Mouse (Mus musculus): ENCODE results near the gene Rbm33. TPM values are rescaled to one million over a fixed set of nuclear protein-coding genes. Genes with fewer than 3 reads are reported as not detected.

Gene Rbm33
- polyA plus RNA-seq, 1 experiment from 2014 or later = 6.8 TPM

DNA sequence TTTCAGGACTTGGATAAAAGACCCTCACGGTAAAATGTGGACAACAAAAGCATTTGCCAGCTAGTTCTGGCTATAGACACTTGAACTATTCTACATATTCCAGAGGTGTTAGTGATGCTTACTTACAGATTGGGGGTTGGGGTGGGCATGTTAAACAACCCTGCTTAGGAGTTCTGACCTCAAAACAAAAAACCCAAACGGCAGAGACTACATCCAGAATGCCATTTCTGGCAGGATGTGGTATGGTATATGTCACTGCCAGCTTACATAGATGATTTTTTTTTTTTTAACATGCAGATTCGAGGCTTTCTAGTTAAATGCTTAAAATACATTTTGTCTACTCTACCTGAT, 971 bp downstream of the Rbm33 start:
- H3K9ac ChIP-seq (ENCODE audit: low read length) = peak overlapping the region; percentile 100
- no peak for ATAC-seq (ENCODE audit: insufficient read depth, low FRiP score)
- 0% methylated on average over 3 of the region's 3 CpGs for WGBS
- H3K27ac ChIP-seq (ENCODE audit: low read length) = no peak overlapping the region
- H3K4me1 ChIP-seq (ENCODE audit: control insufficient read depth, insufficient read depth, low read length) = peaks cover 19% of the 10 kb centered on the region
- H3K27me3 ChIP-seq (ENCODE audit: control insufficient read depth, insufficient read depth, low read length) = no peaks in the 10 kb centered on the region
- no peaks in the 10 kb centered on the region for H3K36me3 ChIP-seq (ENCODE audit: control insufficient read depth, insufficient read depth, low read length)
- peak overlapping the region; percentile 91 for H3K4me3 ChIP-seq (replicated peaks; ENCODE audit: low read length)
- peak overlapping the region; percentile 70 for H3K4me2 ChIP-seq (ENCODE audit: low read depth, low read length)
- H3K9me3 ChIP-seq (replicated peaks; ENCODE audit: control insufficient read depth, low read length) = no peaks in the 10 kb centered on the region

DNA sequence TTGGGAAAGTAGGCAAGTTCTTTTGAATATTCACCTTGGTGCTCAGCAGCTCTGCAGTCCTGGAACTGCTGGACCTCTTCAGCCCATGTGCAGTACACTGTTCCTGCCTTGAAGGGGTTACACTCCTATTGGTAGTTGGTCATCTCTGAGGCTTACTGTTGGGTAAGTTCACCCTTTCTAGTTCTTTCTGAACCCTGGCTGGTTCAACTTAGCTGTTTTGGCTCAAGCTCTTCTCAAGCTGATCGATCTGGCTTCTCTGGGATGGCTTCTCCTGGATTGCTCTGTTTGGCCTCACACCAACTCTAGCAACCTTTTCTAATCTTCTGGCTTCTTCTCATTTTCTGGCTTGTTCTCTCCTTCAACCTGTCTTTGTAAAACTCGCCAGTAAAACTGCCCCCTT, 1.8 kb downstream of the Rbm33 start:
- no peak for ATAC-seq (ENCODE audit: insufficient read depth, low FRiP score)
- Histone ChIP-seq H3K4me2 (ENCODE audit: low read depth, low read length) (peak overlapping the region; percentile 70), H3K36me3 (ENCODE audit: control insufficient read depth, insufficient read depth, low read length) (no peaks in the 10 kb centered on the region), H3K27ac (ENCODE audit: low read length) (no peak overlapping the region), H3K9ac (ENCODE audit: low read length) (peak overlapping the region; percentile 32), H3K9me3 (replicated peaks; ENCODE audit: control insufficient read depth, low read length) (no peaks in the 10 kb centered on the region), H3K4me3 (replicated peaks; ENCODE audit: low read length) (peak overlapping the region; percentile 26; the same call in 1 of the 2 replicates), H3K4me1 (ENCODE audit: control insufficient read depth, insufficient read depth, low read length) (peaks cover 19% of the 10 kb centered on the region), H3K27me3 (ENCODE audit: control insufficient read depth, insufficient read depth, low read length) (no peaks in the 10 kb centered on the region)
- WGBS = 59% methylated on average over 2 of the region's 2 CpGs

DNA sequence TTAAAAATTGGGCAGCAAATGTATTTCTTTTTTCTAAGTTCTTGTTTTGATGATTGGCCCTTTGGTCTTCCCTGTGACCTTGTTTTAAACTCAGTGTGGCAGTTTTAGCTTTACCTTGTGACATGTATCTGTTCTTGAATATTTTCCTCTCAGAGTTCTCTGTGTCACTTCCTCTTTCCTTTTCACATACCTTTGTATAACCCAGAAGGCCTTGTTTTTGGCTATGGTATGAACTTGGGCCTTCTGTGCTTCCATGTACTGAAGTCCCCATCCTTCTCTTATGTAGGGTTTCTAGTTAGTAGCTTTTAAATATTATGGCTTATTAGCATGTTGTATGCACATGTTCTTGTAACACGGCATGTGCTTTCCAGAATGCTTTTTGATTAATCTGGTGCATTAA, 4.8 kb downstream of the Rbm33 start:
- H3K27me3 ChIP-seq (ENCODE audit: control insufficient read depth, insufficient read depth, low read length) = no peaks in the 10 kb centered on the region
- no peaks in the 10 kb centered on the region for H3K9me3 ChIP-seq (replicated peaks; ENCODE audit: control insufficient read depth, low read length)
- no peak for ATAC-seq (ENCODE audit: insufficient read depth, low FRiP score)
- no peak overlapping the region for H3K4me3 ChIP-seq (replicated peaks; ENCODE audit: low read length)
- no peak overlapping the region for H3K9ac ChIP-seq (ENCODE audit: low read length)
- H3K4me2 ChIP-seq (ENCODE audit: low read depth, low read length) = no peak overlapping the region
- H3K36me3 ChIP-seq (ENCODE audit: control insufficient read depth, insufficient read depth, low read length) = no peaks in the 10 kb centered on the region
- WGBS = 92% methylated on average over 1 of the region's 1 CpGs
- H3K27ac ChIP-seq (ENCODE audit: low read length) = no peak overlapping the region
- peaks cover 19% of the 10 kb centered on the region for H3K4me1 ChIP-seq (ENCODE audit: control insufficient read depth, insufficient read depth, low read length)

DNA sequence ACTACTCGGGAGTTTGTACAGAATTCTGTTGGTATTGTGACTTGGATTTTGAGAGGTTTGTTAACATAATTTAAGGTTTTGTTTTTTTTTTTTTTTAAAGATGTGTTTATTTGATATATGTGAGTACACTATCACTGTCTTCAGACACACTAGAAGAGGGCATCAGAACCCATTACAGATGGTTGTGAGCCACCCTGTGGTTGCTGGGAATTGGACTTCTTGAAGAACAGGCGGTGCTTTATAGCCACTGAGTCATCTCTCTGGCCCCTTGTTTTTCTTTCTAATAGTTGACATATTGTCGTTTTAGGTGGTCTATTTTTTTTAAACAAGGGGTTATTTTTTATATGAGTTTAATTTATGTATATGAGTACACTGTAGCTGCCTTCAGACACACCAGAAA, 5.3 kb downstream of the Rbm33 start:
- Histone ChIP-seq H3K4me1 (ENCODE audit: control insufficient read depth, insufficient read depth, low read length) (peaks cover 19% of the 10 kb centered on the region), H3K27ac (ENCODE audit: low read length) (no peak overlapping the region), H3K9ac (ENCODE audit: low read length) (no peak overlapping the region), H3K9me3 (replicated peaks; ENCODE audit: control insufficient read depth, low read length) (no peaks in the 10 kb centered on the region), H3K4me2 (ENCODE audit: low read depth, low read length) (no peak overlapping the region), H3K36me3 (ENCODE audit: control insufficient read depth, insufficient read depth, low read length) (no peaks in the 10 kb centered on the region), H3K27me3 (ENCODE audit: control insufficient read depth, insufficient read depth, low read length) (no peaks in the 10 kb centered on the region), H3K4me3 (replicated peaks; ENCODE audit: low read length) (no peak overlapping the region)
- no peak for ATAC-seq (ENCODE audit: insufficient read depth, low FRiP score)
- WGBS = 85% methylated on average over 3 of the region's 3 CpGs

DNA sequence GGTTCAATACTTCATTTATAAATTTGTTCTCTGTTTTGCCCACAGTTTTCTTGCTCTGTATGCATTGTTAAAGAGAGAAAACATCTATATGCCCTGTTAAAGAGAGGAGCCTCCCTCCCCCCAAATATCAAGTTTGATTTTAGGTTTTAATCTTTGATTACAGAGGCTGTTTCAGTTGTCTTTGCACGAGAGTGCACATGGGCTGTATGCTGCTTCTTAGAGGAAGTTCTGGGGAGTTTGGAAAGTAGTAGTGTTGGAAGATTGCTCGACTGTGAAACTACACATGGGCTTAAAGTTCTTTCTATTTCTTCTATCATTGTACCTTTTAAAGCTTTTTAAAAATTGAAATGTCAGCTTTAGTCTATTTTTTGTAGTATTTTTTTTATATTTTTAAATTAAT, 6.9 kb downstream of the Rbm33 start:
- H3K4me3 ChIP-seq (replicated peaks; ENCODE audit: low read length) = no peak overlapping the region
- no peaks in the 10 kb centered on the region for H3K36me3 ChIP-seq (ENCODE audit: control insufficient read depth, insufficient read depth, low read length)
- no peaks in the 10 kb centered on the region for H3K27me3 ChIP-seq (ENCODE audit: control insufficient read depth, insufficient read depth, low read length)
- peaks cover 13% of the 10 kb centered on the region for H3K4me1 ChIP-seq (ENCODE audit: control insufficient read depth, insufficient read depth, low read length)
- H3K4me2 ChIP-seq (ENCODE audit: low read depth, low read length) = no peak overlapping the region
- no peak for ATAC-seq (ENCODE audit: insufficient read depth, low FRiP score)
- H3K27ac ChIP-seq (ENCODE audit: low read length) = no peak overlapping the region
- no peaks in the 10 kb centered on the region for H3K9me3 ChIP-seq (replicated peaks; ENCODE audit: control insufficient read depth, low read length)
- WGBS = 75% methylated on average over 2 of the region's 2 CpGs
- H3K9ac ChIP-seq (ENCODE audit: low read length) = no peak overlapping the region

DNA sequence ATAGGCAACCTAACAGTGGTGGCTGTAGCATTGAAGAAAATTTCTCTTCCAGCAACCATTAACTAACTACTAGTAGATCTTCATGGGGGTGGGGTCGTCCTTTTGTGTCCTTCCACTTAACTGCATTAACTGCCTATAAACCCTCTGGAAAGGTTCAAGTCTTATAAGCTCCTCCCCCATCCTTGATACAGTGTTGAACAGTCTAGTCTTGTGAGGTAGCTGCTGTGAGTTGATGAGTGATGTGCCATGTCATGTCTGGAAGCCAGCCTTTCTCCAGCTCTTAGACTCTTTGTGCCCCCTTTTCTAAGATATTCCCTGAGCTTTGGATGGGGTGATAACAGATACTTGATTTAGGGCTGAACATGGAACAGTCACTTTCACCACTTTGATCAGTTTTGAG, 7.5 kb downstream of the Rbm33 start:
- ATAC-seq (ENCODE audit: insufficient read depth, low FRiP score) = no peak
- H3K9ac ChIP-seq (ENCODE audit: low read length) = no peak overlapping the region
- no peak overlapping the region for H3K4me2 ChIP-seq (ENCODE audit: low read depth, low read length)
- no peak overlapping the region for H3K4me3 ChIP-seq (replicated peaks; ENCODE audit: low read length)
- H3K9me3 ChIP-seq (replicated peaks; ENCODE audit: control insufficient read depth, low read length) = no peaks in the 10 kb centered on the region
- no peaks in the 10 kb centered on the region for H3K27me3 ChIP-seq (ENCODE audit: control insufficient read depth, insufficient read depth, low read length)
- H3K4me1 ChIP-seq (ENCODE audit: control insufficient read depth, insufficient read depth, low read length) = peaks cover 6% of the 10 kb centered on the region; the same call in 1 of the 2 replicates
- no peaks in the 10 kb centered on the region for H3K36me3 ChIP-seq (ENCODE audit: control insufficient read depth, insufficient read depth, low read length)
- no peak overlapping the region for H3K27ac ChIP-seq (ENCODE audit: low read length)
- 85% methylated on average over 1 of the region's 1 CpGs for WGBS

DNA sequence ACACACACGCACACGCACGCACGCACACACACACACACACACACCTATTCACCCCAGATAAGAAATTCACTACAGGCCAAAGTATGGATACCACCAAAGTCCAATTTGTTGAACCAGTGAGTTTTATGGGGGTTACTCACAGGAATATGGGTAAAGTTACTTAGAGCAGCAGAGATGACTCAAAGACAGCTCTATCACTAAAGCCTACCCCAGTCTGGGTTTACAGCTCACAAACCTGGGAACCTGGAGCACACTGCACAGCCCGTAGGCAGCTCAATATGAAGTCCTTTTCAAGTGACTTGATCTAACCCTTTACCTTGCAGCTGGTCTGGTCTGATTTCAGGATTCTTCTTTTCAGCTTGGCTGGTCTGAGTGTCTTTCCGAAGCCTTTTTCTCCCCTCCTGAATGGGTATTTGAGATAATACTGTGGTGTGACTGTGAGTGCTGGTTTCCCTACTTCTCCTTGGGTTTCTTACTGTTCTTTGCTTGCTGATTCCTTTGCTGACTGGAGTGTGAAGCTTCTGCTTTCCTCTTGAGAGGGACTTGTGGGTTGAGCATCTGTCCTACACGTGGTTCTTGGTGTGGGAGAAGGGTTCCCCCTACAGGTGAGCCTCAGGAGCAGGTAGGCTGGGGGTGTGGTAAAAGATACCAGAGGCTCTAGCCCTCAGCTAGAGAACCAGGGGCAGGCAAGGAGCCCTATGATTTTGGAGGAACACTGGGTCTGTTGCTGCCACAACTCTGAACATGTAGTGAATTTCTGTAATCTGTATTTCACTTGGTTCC, 12.3 kb downstream of the Rbm33 start:
- no peaks in the 10 kb centered on the region for H3K36me3 ChIP-seq (ENCODE audit: control insufficient read depth, insufficient read depth, low read length)
- WGBS = 75% methylated on average over 7 of the region's 7 CpGs
- no peak overlapping the region for H3K9ac ChIP-seq (ENCODE audit: low read length)
- no peaks in the 10 kb centered on the region for H3K27me3 ChIP-seq (ENCODE audit: control insufficient read depth, insufficient read depth, low read length)
- no peak overlapping the region for H3K27ac ChIP-seq (ENCODE audit: low read length)
- ATAC-seq (ENCODE audit: insufficient read depth, low FRiP score) = no peak
- H3K4me1 ChIP-seq (ENCODE audit: control insufficient read depth, insufficient read depth, low read length) = peaks cover 3% of the 10 kb centered on the region; the same call in 1 of the 2 replicates
- no peak overlapping the region for H3K4me2 ChIP-seq (ENCODE audit: low read depth, low read length)
- no peaks in the 10 kb centered on the region for H3K9me3 ChIP-seq (replicated peaks; ENCODE audit: control insufficient read depth, low read length)
- no peak overlapping the region for H3K4me3 ChIP-seq (replicated peaks; ENCODE audit: low read length)

DNA sequence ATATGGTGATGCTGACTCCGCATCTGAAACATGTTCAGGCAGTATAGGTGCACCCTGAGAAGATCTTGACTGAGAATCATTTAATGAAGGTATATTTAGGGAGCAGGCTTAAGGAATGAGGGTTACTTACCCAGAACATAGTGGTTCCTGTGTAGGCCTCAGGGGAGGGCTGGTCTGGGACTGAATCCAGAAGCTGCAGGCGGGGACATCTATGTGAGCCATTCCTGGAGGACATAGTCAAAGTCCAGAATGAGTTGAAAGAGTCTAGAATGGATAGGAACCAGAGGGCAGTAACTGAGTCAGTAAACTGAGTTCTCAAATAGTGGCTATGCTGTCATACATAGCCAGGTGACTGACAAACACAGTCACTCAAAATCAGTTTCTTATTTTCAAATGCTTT, 16.8 kb downstream of the Rbm33 start:
- H3K4me3 ChIP-seq (replicated peaks; ENCODE audit: low read length) = no peak overlapping the region
- WGBS = 77% methylated on average over 2 of the region's 2 CpGs
- no peak overlapping the region for H3K27ac ChIP-seq (ENCODE audit: low read length)
- no peak overlapping the region for H3K4me2 ChIP-seq (ENCODE audit: low read depth, low read length)
- H3K9ac ChIP-seq (ENCODE audit: low read length) = no peak overlapping the region
- H3K36me3 ChIP-seq (ENCODE audit: control insufficient read depth, insufficient read depth, low read length) = peaks cover 2% of the 10 kb centered on the region; the same call in 1 of the 2 replicates
- no peak for ATAC-seq (ENCODE audit: insufficient read depth, low FRiP score)
- no peaks in the 10 kb centered on the region for H3K27me3 ChIP-seq (ENCODE audit: control insufficient read depth, insufficient read depth, low read length)
- no peaks in the 10 kb centered on the region for H3K9me3 ChIP-seq (replicated peaks; ENCODE audit: control insufficient read depth, low read length)
- peaks cover 3% of the 10 kb centered on the region; the same call in 1 of the 2 replicates for H3K4me1 ChIP-seq (ENCODE audit: control insufficient read depth, insufficient read depth, low read length)

DNA sequence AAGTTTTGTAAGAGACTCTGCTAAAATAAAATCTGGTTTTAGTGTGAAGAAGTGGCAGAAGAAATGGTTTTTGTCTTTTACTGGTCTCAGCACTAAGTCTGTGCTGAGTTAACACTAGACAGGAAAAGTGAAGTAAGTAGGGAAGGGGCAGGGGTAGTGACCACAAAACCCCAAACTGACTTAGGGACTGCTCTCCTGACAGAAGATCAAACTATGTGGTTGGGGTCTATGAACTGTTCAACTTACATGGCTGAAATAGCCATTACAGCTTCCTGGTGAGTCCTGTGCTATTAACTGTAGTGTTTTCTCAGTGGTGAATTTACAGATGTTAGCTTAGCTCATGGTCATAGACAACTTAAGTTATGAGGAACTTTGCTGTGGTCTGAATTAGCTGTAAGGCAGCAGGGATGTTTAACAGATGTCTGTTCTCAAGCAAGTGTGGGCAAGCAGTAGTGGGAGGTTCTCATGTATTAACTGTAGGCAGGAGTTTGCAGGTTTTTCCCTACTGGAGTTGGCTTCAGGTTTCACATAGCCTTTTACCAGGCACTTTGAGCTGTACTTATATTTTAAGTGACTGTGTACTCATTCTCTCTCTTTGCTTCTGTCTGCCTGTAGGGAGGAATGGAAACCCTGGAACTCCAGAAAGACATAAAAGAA, 35.1 kb downstream of the Rbm33 start:
- no peak overlapping the region for H3K4me2 ChIP-seq (ENCODE audit: low read depth, low read length)
- H3K4me1 ChIP-seq (ENCODE audit: control insufficient read depth, insufficient read depth, low read length) = no peaks in the 10 kb centered on the region
- H3K4me3 ChIP-seq (replicated peaks; ENCODE audit: low read length) = no peak overlapping the region
- ATAC-seq (ENCODE audit: insufficient read depth, low FRiP score) = no peak
- no peaks in the 10 kb centered on the region for H3K27me3 ChIP-seq (ENCODE audit: control insufficient read depth, insufficient read depth, low read length)
- H3K9me3 ChIP-seq (replicated peaks; ENCODE audit: control insufficient read depth, low read length) = no peaks in the 10 kb centered on the region
- H3K9ac ChIP-seq (ENCODE audit: low read length) = no peak overlapping the region
- peaks cover 14% of the 10 kb centered on the region for H3K36me3 ChIP-seq (ENCODE audit: control insufficient read depth, insufficient read depth, low read length)
- H3K27ac ChIP-seq (ENCODE audit: low read length) = no peak overlapping the region
